Mouse (Mus musculus) thymus, postnatal 14 days (tissue): ENCODE results near the gene Ccdc134.

Experiments
- DNase-seq: peaks from one replicate; pipeline ENCODE4 v3.0.0; 2021

Ccdc134 gene

DNA sequence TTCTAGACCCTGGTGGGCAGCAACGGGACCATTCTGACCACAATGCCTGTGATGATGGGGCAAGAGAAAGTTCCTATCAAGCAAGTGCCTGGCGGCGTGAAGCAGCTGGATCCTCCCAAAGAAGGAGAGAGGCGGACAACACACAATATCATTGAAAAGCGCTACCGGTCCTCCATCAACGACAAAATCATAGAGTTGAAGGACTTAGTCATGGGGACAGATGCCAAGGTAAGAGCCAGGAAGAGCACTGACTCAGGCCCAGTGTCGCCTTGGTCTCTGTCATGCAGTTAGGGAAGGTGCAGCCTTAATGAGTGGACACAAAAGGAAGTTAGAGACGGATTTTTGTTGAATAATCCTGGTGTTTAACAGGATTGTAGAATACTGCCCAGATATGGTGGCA is 47.4 kb downstream of the Ccdc134 start:
- DNase-seq = no peak

DNA sequence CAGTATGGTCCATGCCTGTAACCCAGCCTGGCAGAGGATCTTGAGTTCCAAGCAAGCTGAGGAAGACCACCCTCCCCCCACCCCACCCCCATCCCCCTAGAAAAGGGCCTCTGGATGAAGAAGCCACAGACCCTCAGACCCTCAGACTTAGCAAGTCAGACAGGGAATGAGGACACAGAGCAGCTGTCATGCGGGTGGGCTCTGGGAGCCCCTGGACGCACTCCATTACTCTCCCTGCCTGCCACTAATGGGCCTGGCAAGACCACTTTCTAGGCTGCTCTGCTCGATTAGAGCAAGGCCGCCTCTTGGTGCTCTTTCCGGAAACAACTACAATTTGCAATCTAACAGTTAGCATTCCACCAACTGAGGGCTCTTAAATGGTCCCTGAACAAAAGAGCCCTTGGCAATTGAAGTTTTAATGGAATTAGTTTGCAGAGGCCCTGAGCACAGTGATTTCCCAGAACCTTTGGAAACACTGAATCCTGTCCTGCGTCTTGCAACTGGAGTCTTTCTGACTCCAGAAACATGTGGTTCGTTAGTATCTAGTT is 50.1 kb downstream of the Ccdc134 start:
- no peak for DNase-seq

DNA sequence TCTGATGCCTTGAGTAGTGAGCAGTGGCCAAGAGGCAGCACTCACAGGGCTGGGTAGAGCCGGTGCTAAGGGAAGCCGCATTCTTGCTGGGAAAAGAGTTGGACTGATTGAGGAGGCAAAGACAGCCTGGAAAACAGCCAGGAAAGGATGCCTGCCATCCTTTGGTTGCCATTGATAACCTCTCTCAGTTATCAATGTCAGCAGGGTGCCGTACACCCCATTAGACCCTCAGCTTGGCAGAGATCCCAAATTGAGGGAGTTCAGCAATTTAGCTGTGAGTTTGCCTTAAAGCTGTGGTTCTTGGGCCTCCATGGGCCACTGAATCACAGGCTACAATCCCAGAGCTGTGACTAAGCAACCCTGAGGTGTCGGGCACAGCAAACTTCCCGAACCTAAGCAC is 53.4 kb downstream of the Ccdc134 start:
- no peak for DNase-seq

DNA sequence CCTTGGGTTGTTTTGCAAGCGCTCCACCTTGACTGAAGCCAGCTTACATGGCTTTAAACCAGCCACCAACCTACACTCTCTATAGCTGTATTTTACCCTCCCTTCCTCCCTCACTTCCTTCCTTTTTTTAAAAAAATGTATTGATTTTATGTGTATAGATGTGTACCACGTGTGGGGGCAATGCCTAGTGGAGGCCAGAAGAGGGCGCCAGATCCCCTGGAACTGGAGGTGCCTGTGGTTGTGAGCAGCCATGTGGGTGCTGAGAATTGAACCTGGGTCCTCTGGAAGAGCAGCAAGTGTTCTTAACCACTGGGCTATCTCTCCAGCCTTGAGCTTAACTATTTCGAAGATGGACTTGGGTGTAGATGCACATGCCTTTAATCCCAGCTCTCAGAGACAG is 54.6 kb downstream of the Ccdc134 start:
- DNase-seq = no peak

DNA sequence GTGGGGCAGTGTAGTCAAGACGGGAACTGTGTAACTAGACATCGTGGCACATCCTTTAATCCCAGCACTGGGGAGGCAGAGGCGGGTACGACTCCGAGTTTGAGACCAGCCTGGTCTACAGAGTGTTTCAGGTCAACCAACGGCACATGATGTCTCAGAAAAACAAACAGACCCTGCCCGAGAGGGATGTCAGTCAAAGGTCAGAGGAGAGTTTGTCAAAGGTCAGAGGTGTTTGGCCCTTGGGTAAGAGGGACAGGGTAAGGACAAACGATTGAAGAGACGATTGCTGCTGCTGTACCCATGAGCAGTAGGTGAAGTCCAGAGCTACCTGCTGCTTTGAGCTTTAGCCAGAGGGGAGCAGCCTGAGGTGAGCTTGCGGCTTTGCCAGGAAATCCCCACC is 55.9 kb downstream of the Ccdc134 start:
- DNase-seq = no peak

DNA sequence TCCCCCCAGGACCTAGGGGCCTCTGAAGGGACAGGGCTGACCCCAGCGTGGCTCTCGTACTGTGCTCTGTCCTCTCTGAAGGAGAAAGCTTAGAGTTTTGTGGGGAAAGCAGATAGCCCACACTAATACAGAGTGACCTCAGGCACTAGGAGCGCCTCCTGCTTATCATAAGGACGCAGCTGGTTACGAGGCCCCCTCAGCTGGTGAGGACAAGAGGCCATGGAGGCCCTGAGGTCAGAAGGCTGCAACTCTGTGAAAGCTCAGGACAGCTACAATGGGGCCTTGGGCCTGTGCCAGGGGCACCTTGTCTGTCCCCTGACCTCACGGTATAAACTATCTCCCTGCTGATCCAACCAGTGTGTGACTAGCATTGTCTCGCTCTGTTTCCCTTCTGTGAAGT is 56.5 kb downstream of the Ccdc134 start:
- no peak for DNase-seq

DNA sequence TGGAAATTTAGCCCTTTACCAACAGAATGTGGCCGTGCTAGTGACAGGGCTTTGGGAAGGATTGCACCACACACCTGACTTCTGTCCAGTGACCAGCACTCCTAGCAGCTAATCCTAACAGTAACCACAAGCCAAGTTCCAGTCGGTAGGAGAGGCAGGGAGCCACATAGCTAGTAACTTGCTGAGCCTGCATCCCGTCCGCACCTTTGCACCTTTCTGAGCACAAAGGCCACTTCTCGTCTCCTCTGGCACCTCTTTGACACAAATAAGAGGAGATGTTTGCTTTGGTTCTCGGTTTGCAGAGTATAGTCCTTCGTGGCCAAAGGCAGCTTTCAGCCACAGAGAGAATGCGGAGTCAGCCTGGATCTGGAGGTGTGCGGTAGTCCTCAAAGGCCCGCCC is 56.9 kb downstream of the Ccdc134 start:
- no peak for DNase-seq

DNA sequence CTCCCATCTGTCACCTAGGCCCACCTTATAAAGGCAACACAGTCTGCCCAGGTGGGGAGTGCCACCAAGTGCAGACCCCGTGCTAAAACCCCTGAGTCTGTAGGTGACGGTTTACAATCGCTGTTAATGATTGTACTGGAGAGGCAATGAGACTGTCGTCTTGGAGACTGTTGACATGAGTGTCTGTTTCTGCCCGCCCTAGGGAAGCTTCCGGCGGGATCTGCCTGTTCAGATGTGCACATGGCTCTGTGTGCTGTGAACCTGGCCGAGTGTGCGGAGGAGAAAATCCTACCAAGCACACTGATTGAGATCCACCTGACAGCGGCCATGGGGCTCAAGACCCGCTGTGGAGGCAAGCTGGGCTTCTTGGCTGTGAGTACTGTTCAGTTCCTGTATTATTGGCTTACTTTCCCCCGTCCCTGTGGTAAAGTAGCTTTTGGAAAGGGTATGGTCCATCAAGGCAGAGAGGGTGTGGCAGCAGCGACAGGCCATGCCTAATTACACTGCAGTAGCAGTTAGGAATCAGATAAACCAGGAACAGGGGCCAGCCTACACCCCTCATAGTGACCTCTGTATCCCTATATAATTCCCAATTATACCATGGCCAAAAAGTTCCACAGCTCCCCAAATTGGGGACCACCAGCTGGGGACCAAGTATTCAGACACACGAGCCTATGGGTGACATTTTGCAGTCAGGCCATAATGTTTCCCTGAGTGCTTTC is 57.5 kb downstream of the Ccdc134 start:
- DNase-seq = no peak

DNA sequence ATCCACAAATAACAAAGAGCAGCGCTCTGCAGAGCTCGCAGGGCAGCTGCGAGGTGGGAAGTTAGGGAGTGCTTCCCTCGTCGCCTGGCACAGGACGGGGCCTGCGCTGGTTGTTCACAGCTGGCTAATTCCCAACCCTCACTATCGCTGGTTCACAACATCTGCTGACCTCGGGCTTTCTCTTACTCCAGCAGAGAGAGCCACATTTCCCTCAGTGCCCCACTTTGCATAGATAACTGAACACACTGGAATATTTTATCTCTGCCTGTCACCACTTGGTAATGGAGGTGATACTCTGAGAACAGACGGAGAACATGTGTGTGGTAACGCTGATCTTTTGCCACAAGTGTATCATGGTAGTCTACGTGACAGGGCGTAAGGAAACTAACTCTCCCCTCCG is 58.4 kb downstream of the Ccdc134 start:
- DNase-seq = no peak

DNA sequence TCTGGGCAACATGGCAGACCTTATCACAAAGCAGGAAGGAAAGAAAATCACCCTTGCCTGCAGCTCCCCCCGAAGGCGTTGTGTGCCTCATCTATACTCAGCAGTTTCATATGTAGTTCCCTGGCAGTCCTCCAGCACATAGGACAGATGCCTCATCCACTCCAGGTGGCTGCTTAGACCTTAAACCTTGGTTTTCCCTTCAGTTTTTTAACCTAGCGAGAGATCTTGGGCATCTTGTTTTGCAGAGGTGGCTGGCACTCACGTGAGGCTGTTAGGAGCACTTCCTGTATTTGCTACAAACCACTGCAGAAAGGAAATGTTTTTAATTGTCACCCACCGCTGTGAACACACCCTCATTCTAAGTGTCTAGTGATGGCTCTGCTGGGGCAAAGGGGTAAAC is 59.2 kb downstream of the Ccdc134 start:
- DNase-seq = no peak

DNA sequence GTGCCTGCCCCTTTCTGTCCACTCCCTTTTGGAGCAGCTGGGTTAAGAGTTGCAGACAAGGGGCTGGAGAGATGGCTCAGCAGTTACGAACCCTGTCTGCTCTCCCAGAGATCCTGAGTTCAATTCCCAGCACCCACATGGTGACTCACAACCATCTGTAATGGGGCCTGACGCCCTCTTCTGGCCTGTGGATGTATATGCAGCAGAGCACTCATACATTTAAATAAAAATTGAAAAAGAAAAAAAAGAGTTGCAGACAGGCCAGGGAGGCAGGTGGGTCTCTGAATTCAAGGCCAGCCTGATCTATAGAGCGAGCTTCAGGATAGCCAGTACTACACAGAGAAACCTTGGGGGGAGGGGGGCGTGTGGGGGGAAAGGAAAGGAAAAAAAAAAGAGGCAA is 59.7 kb downstream of the Ccdc134 start:
- DNase-seq = no peak

DNA sequence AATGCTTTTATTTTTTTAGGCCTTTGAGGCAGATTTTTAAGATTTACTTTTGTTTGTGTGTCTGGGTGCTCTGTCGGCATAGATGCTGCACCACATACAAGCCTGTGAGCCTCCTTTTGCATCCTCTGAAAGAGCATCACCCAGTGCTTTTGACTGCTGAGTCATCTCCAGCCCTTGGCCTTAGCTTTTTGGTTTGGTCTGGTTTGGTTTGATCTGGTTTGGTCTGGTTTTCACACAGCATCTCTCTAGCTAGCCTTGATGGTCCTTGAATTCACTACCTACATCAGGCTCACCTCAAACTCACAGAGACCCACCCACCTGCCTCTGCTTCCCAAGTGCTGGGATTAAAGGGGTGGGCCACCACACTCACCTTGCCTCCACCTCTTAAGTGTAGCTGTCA is 60.2 kb downstream of the Ccdc134 start:
- DNase-seq = no peak

DNA sequence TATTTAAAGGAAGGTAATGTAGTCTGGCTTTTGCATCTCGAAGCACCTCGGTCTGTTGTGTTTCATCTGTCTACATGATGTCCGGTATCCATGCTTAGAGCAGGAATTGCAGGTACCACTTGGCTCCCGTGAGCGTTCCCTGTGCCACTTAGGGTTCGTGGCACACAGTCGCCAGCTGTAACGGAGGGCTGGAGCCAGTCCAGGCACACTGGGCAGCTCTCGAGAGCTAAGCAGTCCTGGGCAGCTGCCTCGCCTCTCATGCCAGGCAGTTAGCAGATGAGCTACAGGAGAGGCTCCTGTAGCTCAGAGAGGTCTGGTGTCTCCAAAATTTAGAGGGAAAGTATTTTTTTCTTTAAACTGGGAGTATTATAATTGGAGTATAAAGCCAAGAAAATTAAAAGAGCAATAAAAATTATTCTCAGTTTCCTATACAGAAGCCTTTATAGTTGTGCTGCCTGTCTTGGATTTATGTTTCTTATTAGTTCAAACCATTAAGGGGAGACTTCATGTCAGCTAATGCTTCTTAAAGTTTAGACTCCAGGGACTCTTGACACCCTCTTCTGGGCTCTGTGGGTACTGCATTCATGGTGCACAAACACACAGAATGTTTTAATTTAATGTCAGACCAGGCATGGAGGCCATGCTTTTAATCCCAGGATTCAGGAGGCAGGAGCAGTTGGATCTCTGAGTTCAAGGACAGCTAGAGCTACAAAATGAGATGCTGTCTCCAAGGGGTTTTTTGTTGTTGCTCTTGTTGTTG is 60.9 kb downstream of the Ccdc134 start:
- DNase-seq = peak; percentile 68
